8 mouse cellular contexts compared by ENCODE assay signal in genomic region chr8:108691456-108692238, GRCm38 (mm10).
DNase-seq lines count a peak whose midpoint lies in the region; ATAC-seq lines count a peak whose summit lies in the region.

No protein-coding gene starts in this region.

- H3K9me3 ChIP-seq in megakaryocyte, embryonic 14.5 days, result no peaks in the 10 kb centered on the region

- peak overlapping the region; percentile 82 for H3K4me3 ChIP-seq in megakaryocyte, embryonic 14.5 days (replicated peaks)

- H3K27me3 ChIP-seq in megakaryocyte, embryonic 14.5 days (replicated peaks), result peaks cover 47% of the 10 kb centered on the region

- ATAC-seq in granulocyte monocyte progenitor cell, adult 5-6 weeks (replicated peaks; ENCODE audit: poor library complexity, severe bottlenecking), result peak; percentile 69

- H3K4me1 ChIP-seq in megakaryocyte, embryonic 14.5 days, result peaks cover 30% of the 10 kb centered on the region

- no peaks in the 10 kb centered on the region for H3K36me3 ChIP-seq in megakaryocyte, embryonic 14.5 days (replicated peaks; ENCODE audit: low read length)

- DNase-seq in cerebellum, postnatal 25 days, result peak; percentile 31 to 58
- no peak for DNase-seq in cerebellum, adult 11 months
- DNase-seq in adrenal gland, postnatal 10 days, result peak; percentile 67
- peak; percentile 65 to 66 for DNase-seq in kidney, postnatal 25 days
- no peak for DNase-seq in ovary, postnatal 14 days (ENCODE audit: low spot score)
- no peak for DNase-seq in right cerebral cortex, adult 2 months (ENCODE audit: low spot score in 2 of 2)

Comparison
In these comparisons a context has a peak if more than half of its experiments do, and no peak if none do; other contexts are left out.
1. DNase-seq: peak in cerebellum, postnatal 25 days (2 of 2), adrenal gland, postnatal 10 days (single experiment) and kidney, postnatal 25 days (2 of 2); none in cerebellum, adult 11 months (single experiment), ovary, postnatal 14 days (single experiment) and right cerebral cortex, adult 2 months (0 of 2).